Mouse (Mus musculus) stomach, postnatal 0 days (tissue): Measurements from ENCODE around the gene Spag5.

ENCODE experiments used
- CTCF ChIP-seq: IDR thresholded peaks from 2 replicates; pipeline ENCODE4 v1.5.1; 2016; ENCODE audit warnings: antibody characterized with exemption, low read depth, mild to moderate bottlenecking, moderate library complexity
- EP300 ChIP-seq: optimal IDR thresholded peaks from 2 replicates; pipeline ENCODE3; 2016; ENCODE audit warnings: antibody characterized with exemption

GRCm38 (mm10) chr11:78310861-78311511, 9.7 kb downstream of the Spag5 start:
- TF ChIP-seq CTCF (no peak), EP300 (no peak)
